Mouse (Mus musculus) left cerebral cortex, postnatal 10 days (tissue): ENCODE measurements at regions not wholly inside any gene's neighbourhood (a gene's known extent, or its start where the extent isn't known, plus 50 kb on each side); places are given as distances from the start of the nearest gene placed in this dataset.

Source experiments
- DNase-seq, 2 experiments: peaks; one replicate each; pipeline ENCODE4 v3.0.0; 2021 to 2022; ENCODE audit warnings: low spot score in 2 of 2, mixed read lengths in 1 of 2; ENCODE audit errors: extremely low spot score in 1 of 2
- intact Hi-C: fragments of 180-260 bp; cut with DNase I; formaldehyde crosslinking; loops from one replicate; pipeline ENCODE4 v1.15.1; 2025

- DNase-seq: peak in 1 of 2 experiments; percentile 68
- intact Hi-C loops: no loop called here
Measured at GRCm38 (mm10) chr5:136619315-136620231, 52.3 kb upstream of the Cux1 start.

GRCm38 (mm10) chr5:136620234-136620633, 52.9 kb upstream of the Cux1 start:
- intact Hi-C loops: no loop called here
- no peak for DNase-seq

- no peak for DNase-seq
- intact Hi-C loops: loop anchor here (2.0 kb wide), 1 partner anchor 55 kb away; the partner anchor contains the start of gene Cux1
Measured at GRCm38 (mm10) chr5:136621336-136622125, 54.2 kb upstream of the Cux1 start.

GRCm38 (mm10) chr5:136622152-136622551, 54.9 kb upstream of the Cux1 start:
- no peak for DNase-seq
- intact Hi-C loops: loop anchor here (2.0 kb wide), 1 partner anchor 55 kb away; the partner anchor contains the start of gene Cux1

GRCm38 (mm10) chr5:136622721-136623542, 55.6 kb upstream of the Cux1 start:
- intact Hi-C loops: loop anchor here (2.0 kb wide), 1 partner anchor 56 kb away; the partner anchor contains the start of gene Cux1
- DNase-seq: peak; percentile 26 to 71

- intact Hi-C loops: loop anchor here (2.0 kb wide), 1 partner anchor 57 kb away; the partner anchor contains the start of gene Cux1
- no peak for DNase-seq
Measured at GRCm38 (mm10) chr5:136623791-136624190, 56.5 kb upstream of the Cux1 start.

- intact Hi-C loops: no loop called here
- no peak for DNase-seq
Measured at GRCm38 (mm10) chr5:136625176-136625991, 58.1 kb upstream of the Cux1 start.

GRCm38 (mm10) chr5:136626142-136626771, 59.0 kb upstream of the Cux1 start:
- intact Hi-C loops: no loop called here
- no peak for DNase-seq

GRCm38 (mm10) chr5:136626891-136627290, 59.6 kb upstream of the Cux1 start:
- intact Hi-C loops: no loop called here
- DNase-seq: no peak

GRCm38 (mm10) chr5:136627671-136628292, 60.5 kb upstream of the Cux1 start:
- peak in 1 of 2 experiments; percentile 34 for DNase-seq
- intact Hi-C loops: no loop called here

- no peak for DNase-seq
- intact Hi-C loops: no loop called here
Measured at GRCm38 (mm10) chr5:136628502-136628901, 61.2 kb upstream of the Cux1 start.

GRCm38 (mm10) chr5:136632286-136632685, 60.7 kb upstream of the Myl10 start:
- intact Hi-C loops: no loop called here
- no peak for DNase-seq

- DNase-seq: no peak
- intact Hi-C loops: no loop called here
Measured at GRCm38 (mm10) chr5:136633901-136634300, 59.0 kb upstream of the Myl10 start.

GRCm38 (mm10) chr5:136635119-136635518, 57.8 kb upstream of the Myl10 start:
- DNase-seq: no peak

GRCm38 (mm10) chr5:136636476-136636875, 56.5 kb upstream of the Myl10 start:
- intact Hi-C loops: no loop called here
- DNase-seq: no peak

More at GRCm38 (mm10) chr5:136635119-136635518, 57.8 kb upstream of the Myl10 start:
- intact Hi-C loops: no loop called here

GRCm38 (mm10) chr5:136637872-136638271, 55.1 kb upstream of the Myl10 start:
- intact Hi-C loops: no loop called here
- DNase-seq: peak; percentile 15 to 68
